Comparison of ENCODE assay signal across 8 mouse cellular contexts in the genomic region with DNA sequence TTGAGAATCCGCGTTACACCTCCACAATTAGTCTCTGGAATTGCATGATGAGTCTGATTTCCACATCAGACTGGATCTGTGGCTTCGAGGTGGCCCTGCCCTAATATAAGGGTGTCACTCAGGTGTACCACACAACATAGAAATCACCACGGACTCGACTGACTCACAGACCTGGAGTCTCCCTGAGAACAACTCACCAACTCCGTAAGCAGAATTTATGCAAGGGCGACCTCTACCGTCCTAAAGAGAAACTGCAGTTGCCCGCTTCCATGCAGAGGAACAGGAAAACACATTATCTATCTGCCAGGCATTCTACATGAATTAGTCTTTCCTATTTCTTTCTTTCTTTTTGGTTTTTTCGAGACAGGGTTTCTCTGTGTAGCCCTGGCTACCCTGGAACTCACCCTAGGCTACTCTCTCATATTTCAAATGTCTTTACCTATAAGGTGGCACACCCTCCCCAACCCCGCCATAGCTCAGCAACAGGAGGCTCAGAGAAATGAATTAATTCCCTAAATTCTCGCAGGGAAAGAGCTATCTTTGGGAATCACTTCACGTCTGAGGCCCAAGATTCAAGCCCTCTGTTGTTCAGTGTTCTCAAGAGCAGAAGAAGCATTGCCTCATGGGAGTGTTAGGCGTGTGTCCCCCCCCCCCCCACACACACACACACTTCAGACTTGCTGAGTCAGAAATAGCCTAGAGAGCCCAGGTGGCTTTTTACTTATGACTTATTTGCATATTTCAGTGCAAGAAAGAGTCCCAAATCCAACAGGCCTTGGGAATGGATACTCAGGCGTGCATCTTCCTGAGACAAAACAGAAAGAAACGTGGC. TPM values are rescaled to one million over a fixed set of nuclear protein-coding genes. Genes with fewer than 3 reads are reported as not detected.
DNase-seq lines count a peak whose midpoint lies in the region; ATAC-seq lines count a peak whose summit lies in the region.

No protein-coding gene starts in this region.

- peaks cover 9% of the 10 kb centered on the region; the same call in 1 of the 2 replicates for H3K36me3 ChIP-seq in intestine, embryonic 14.5 days (ENCODE audit: control insufficient read depth, insufficient read depth, low read length)

- peak overlapping the region; percentile 58 for H3K4me2 ChIP-seq in intestine, embryonic 14.5 days (ENCODE audit: low read length)

- peak; percentile 79 to 82 for DNase-seq in adrenal gland, adult 18-20 months (ENCODE audit: low spot score in 2 of 2)
- peak; percentile 83 for DNase-seq in embryo, embryonic 11 days
- peak; percentile 55 for DNase-seq in gastrocnemius, postnatal 25 days
- peak; percentile 97 for DNase-seq in intestine, embryonic 14.5 days (ENCODE audit: low spot score)
- DNase-seq in left cerebral cortex, postnatal 10 days (ENCODE audit: extremely low spot score in 1 of 2, low spot score in 2 of 2) = peak; percentile 77 to 82
- DNase-seq in right cerebral cortex, postnatal 25 days = peak; percentile 85
- DNase-seq in urinary bladder, postnatal 36 days (ENCODE audit: low spot score in 2 of 2) = peak; percentile 79 to 81

- H3K9me3 ChIP-seq in intestine, embryonic 14.5 days (ENCODE audit: control insufficient read depth, low read length) = no peaks in the 10 kb centered on the region

- H3K4me1 ChIP-seq in intestine, embryonic 14.5 days (replicated peaks; ENCODE audit: control insufficient read depth, insufficient read depth, low read length) = peaks cover 6% of the 10 kb centered on the region; the same call in 1 of the 2 replicates

- no peak overlapping the region for H3K27ac ChIP-seq in intestine, embryonic 14.5 days (ENCODE audit: low read depth)

- WGBS in intestine, embryonic 14.5 days = 17% methylated on average over 16 of the region's 16 CpGs

- peak overlapping the region; percentile 38 for H3K4me3 ChIP-seq in intestine, embryonic 14.5 days (ENCODE audit: low read depth, low read length)

- intact Hi-C loops in left cerebral cortex, postnatal 10 days (cut with DNase I) = loop anchor here (5.0 to 10.0 kb wide), 3 partner anchors 61 to 228 kb away; no protein-coding TSS in a partner anchor

- H3K27me3 ChIP-seq in intestine, embryonic 14.5 days (replicated peaks; ENCODE audit: control insufficient read depth, insufficient read depth, low read length) = no peaks in the 10 kb centered on the region

- peak overlapping the region; percentile 22; the same call in 1 of the 2 replicates for H3K9ac ChIP-seq in intestine, embryonic 14.5 days (ENCODE audit: low read length)

- ATAC-seq in intestine, embryonic 14.5 days (replicated peaks; ENCODE audit: low FRiP score, low TSS enrichment, low read depth) = peak; percentile 68
- ATAC-seq in megakaryocyte-erythroid progenitor cell, adult 5-6 weeks (replicated peaks; ENCODE audit: low FRiP score, low TSS enrichment, poor library complexity, severe bottlenecking) = peak; percentile 81

RNA-seq across cellular contexts. Expression of a gene that starts 7.7 kb away (rescaled TPM):
- total RNA-seq in adrenal gland, adult 18-20 months (2021) = 100 to 1,000 TPM; 163 to 197 TPM
- total RNA-seq in gastrocnemius, postnatal 25 days (2021) = 10 to 100 TPM; 85.4 to 87.5 TPM
- polyA plus RNA-seq in intestine, embryonic 14.5 days (2014; fragmentation: Nextera tagmentation; extraction: Ambion mirVana) = 355 and 369 TPM in 2 replicates
- 100 to 1,000 TPM; 101 to 114 TPM for total RNA-seq in left cerebral cortex, postnatal 10 days (2021)
- total RNA-seq in megakaryocyte-erythroid progenitor cell, adult 5-6 weeks (2014; fragmentation: Nextera tagmentation) = 91.4 and 188 TPM in 2 replicates
- 427 and 618 TPM in 2 replicates for total RNA-seq in megakaryocyte-erythroid progenitor cell, adult 5-6 weeks (2017)

RNA-seq across cellular contexts. Expression of a gene that starts 20.5 kb away (rescaled TPM):
- 10 to 100 TPM; 13.3 to 20.4 TPM for total RNA-seq in adrenal gland, adult 18-20 months (2021)
- 1 to 10 TPM; 4.5 to 5.5 TPM for total RNA-seq in gastrocnemius, postnatal 25 days (2021)
- polyA plus RNA-seq in intestine, embryonic 14.5 days (2014; fragmentation: Nextera tagmentation; extraction: Ambion mirVana) = 17.2 and 17.5 TPM in 2 replicates
- total RNA-seq in left cerebral cortex, postnatal 10 days (2021) = 10 to 100 TPM; 31.4 to 35.4 TPM
- 10.0 and 13.4 TPM in 2 replicates for total RNA-seq in megakaryocyte-erythroid progenitor cell, adult 5-6 weeks (2014; fragmentation: Nextera tagmentation)
- 6.2 and 13.1 TPM in 2 replicates for total RNA-seq in megakaryocyte-erythroid progenitor cell, adult 5-6 weeks (2017)

RNA-seq across cellular contexts. Expression of a gene that starts 25.6 kb away (rescaled TPM):
- 100 to 1,000 TPM; 119 to 147 TPM for total RNA-seq in adrenal gland, adult 18-20 months (2021)
- 10 to 100 TPM; 61.6 to 63.3 TPM for total RNA-seq in gastrocnemius, postnatal 25 days (2021)
- polyA plus RNA-seq in intestine, embryonic 14.5 days (2014; fragmentation: Nextera tagmentation; extraction: Ambion mirVana) = 98.5 and 132 TPM in 2 replicates
- 100 to 1,000 TPM; 136 to 146 TPM for total RNA-seq in left cerebral cortex, postnatal 10 days (2021)
- total RNA-seq in megakaryocyte-erythroid progenitor cell, adult 5-6 weeks (2014; fragmentation: Nextera tagmentation) = 278 and 316 TPM in 2 replicates
- 133 and 217 TPM in 2 replicates for total RNA-seq in megakaryocyte-erythroid progenitor cell, adult 5-6 weeks (2017)

RNA-seq across cellular contexts. Expression of a gene that starts 55.5 kb away (rescaled TPM):
- total RNA-seq in adrenal gland, adult 18-20 months (2021) = 100 to 1,000 TPM; 103 to 127 TPM
- 100 to 1,000 TPM; 441 to 462 TPM for total RNA-seq in gastrocnemius, postnatal 25 days (2021)
- polyA plus RNA-seq in intestine, embryonic 14.5 days (2014; fragmentation: Nextera tagmentation; extraction: Ambion mirVana) = 84.7 and 85.2 TPM in 2 replicates
- total RNA-seq in left cerebral cortex, postnatal 10 days (2021) = 100 to 1,000 TPM; 210 to 215 TPM
- 209 and 215 TPM in 2 replicates for total RNA-seq in megakaryocyte-erythroid progenitor cell, adult 5-6 weeks (2014; fragmentation: Nextera tagmentation)
- 106 and 141 TPM in 2 replicates for total RNA-seq in megakaryocyte-erythroid progenitor cell, adult 5-6 weeks (2017)
